Mouse (Mus musculus) erythroblast, embryonic 14.5 days (primary cell): ENCODE measurements around the gene Cpvl.

Source experiments
- GATA1 ChIP-seq: IDR thresholded peaks from 2 replicates; pipeline ENCODE4 v1.6.1; 2012; ENCODE audit warnings: low read length, inconsistent platforms, mixed read lengths
- TAL1 ChIP-seq: IDR thresholded peaks from 3 replicates; pipeline ENCODE4 v1.6.1; 2012; ENCODE audit warnings: low read length, inconsistent platforms, mixed read lengths

DNA sequence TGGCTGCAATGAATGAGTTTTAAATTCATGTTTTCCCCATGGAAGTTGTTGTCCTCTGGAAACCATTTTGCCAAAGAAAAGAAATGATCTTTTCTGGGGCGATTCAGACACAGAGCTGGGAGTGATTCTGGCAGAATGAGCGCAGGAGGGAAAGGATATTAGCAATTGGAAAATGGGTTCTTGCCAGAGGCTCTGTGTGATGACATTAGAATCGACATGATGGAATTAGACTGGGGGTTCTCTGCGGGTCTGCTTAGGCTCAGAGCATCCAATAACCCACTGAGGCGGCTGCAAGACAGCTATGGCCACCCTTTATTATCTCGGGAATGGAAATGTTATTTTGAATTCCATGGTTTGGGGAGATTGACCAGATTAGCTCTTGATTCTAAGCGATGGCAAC is 120.6 kb downstream of the Cpvl start:
- TF ChIP-seq TAL1 (no peak), GATA1 (no peak)
